Comparison of ENCODE assay signal across 26 mouse cellular contexts in genomic region chr16:24177564-24177963, GRCm38 (mm10).
DNase-seq lines count a peak whose midpoint lies in the region; TF ChIP-seq lines count a peak whose summit lies in the region.
"Had no signal": no experiment of that assay in that cellular context is flagged by ENCODE, and none has a peak within 500 bp of the region (broad histone marks: within the 10 kb centered on the region; RNA-seq: fewer than 3 reads in every experiment).

No protein-coding gene starts in this region.

- no peak for TF ChIP-seq CTCF in thymus, adult 2 months (IDR thresholded peaks at IDR 0.05; ENCODE audit: borderline replicate concordance, control insufficient read depth, extremely low read depth, insufficient read depth, low read length, poor library complexity)

- 93% methylated on average over 2 of the region's 2 CpGs for WGBS in thymus, adult 2 months

- no peaks in the 10 kb centered on the region for H3K36me3 ChIP-seq in thymus, adult 2 months (ENCODE audit: control insufficient read depth, insufficient read depth, low read length)
- H3K36me3 ChIP-seq: embryonic facial prominence, embryonic 12.5 days; embryonic facial prominence, embryonic 15.5 days; G1E; heart, embryonic 12.5 days; heart, embryonic 15.5 days; hindbrain, embryonic 10.5 days; hindbrain, embryonic 13.5 days; intestine, embryonic 15.5 days had no signal

- no peaks in the 10 kb centered on the region for H3K27me3 ChIP-seq in thymus, adult 2 months (ENCODE audit: control insufficient read depth, insufficient read depth, low read length)
- H3K27me3 ChIP-seq: embryonic facial prominence, embryonic 12.5 days; embryonic facial prominence, embryonic 15.5 days; heart, embryonic 15.5 days; hindbrain, embryonic 13.5 days; intestine, embryonic 15.5 days; Patski had no signal

- H3K4me3 ChIP-seq in brown adipose tissue, adult 24 weeks (ENCODE audit: insufficient read depth, low read depth, low read length) = no peak overlapping the region
- H3K4me3 ChIP-seq in thymus, adult 2 months (ENCODE audit: control insufficient read depth, insufficient read depth, low read length) = no peak overlapping the region
- H3K4me3 ChIP-seq: embryonic facial prominence, embryonic 12.5 days; embryonic facial prominence, embryonic 15.5 days; heart, embryonic 12.5 days; heart, embryonic 15.5 days; hindbrain, embryonic 10.5 days; hindbrain, embryonic 13.5 days; intestine, embryonic 15.5 days had no signal

- no peak for TF ChIP-seq POLR2A in thymus, adult 2 months (IDR thresholded peaks at IDR 0.05; ENCODE audit: control insufficient read depth, extremely low read depth, insufficient read depth, low read length, poor library complexity)

- H3K27ac ChIP-seq in brown adipose tissue, adult 24 weeks (replicated peaks; ENCODE audit: low read depth, low read length) = peak overlapping the region; percentile 63
- no peak overlapping the region for H3K27ac ChIP-seq in thymus, adult 2 months (ENCODE audit: control insufficient read depth, insufficient read depth, low read length)
- H3K27ac ChIP-seq: embryonic facial prominence, embryonic 12.5 days; embryonic facial prominence, embryonic 15.5 days; heart, embryonic 15.5 days; hindbrain, embryonic 10.5 days; hindbrain, embryonic 13.5 days; intestine, embryonic 15.5 days had no signal

- H3K4me1 ChIP-seq in brown adipose tissue, adult 24 weeks (ENCODE audit: control insufficient read depth, insufficient read depth, insufficient read length, low read length) = peaks cover 5% of the 10 kb centered on the region
- H3K4me1 ChIP-seq in thymus, adult 2 months (replicated peaks; ENCODE audit: control insufficient read depth, insufficient read depth, low read length) = peaks cover 50% of the 10 kb centered on the region
- H3K4me1 ChIP-seq: embryonic facial prominence, embryonic 12.5 days; embryonic facial prominence, embryonic 15.5 days; hindbrain, embryonic 10.5 days; intestine, embryonic 15.5 days had no signal

- intact Hi-C loops in gastrocnemius, postnatal 14 days (cut with DNase I; ENCODE audit: low total_unique reads) = no loop called here

- DNase-seq in gastrocnemius, adult 18-20 months (ENCODE audit: low spot score) = peak; percentile 63
- DNase-seq in gastrocnemius, postnatal 14 days = no peak
- peak; percentile 53 for DNase-seq in gastrocnemius, postnatal 25 days
- no peak for DNase-seq in gastrocnemius, postnatal 4 days (ENCODE audit: low spot score in 2 of 2)
- DNase-seq in thymus, adult 2 months = no peak
- no peak for DNase-seq in spleen, postnatal 14 days (ENCODE audit: low spot score in 2 of 2)
- DNase-seq: adrenal gland, postnatal 10 days; adrenal gland, postnatal 36 days; B cell, adult 2 months; cerebellum, adult 11-12 months; cerebellum, adult 9-10 months; cerebellum, postnatal 25 days; forebrain, postnatal 0 days; heart, postnatal 10 days; heart, postnatal 36 days; kidney, adult 11 months had no signal

Comparison
In these comparisons a context has a peak if more than half of its experiments do, and no peak if none do; other contexts are left out.
1. DNase-seq: peak in gastrocnemius, adult 18-20 months (single experiment) and gastrocnemius, postnatal 25 days (single experiment); none in gastrocnemius, postnatal 14 days (single experiment), gastrocnemius, postnatal 4 days (0 of 2), thymus, adult 2 months (single experiment) and spleen, postnatal 14 days (0 of 2).